Mouse (Mus musculus) bone marrow macrophage, adult 2 months (primary cell): ENCODE results near the gene Trmt2a.

Experiments used
- CTCF ChIP-seq: IDR thresholded peaks from 2 replicates; pipeline ENCODE4 v1.5.1; 2012; ENCODE audit warnings: low read depth, mild to moderate bottlenecking, low read length, moderate library complexity
- POLR2A ChIP-seq: IDR thresholded peaks from 2 replicates; pipeline ENCODE4 v1.6.1; 2012; ENCODE audit warnings: mild to moderate bottlenecking, low read depth, low read length, borderline replicate concordance

GRCm38 (mm10) chr16:18229622-18230021, 18.9 kb upstream of the Trmt2a start:
- TF ChIP-seq CTCF (no peak), POLR2A (no peak)
